Mouse (Mus musculus) cerebellum, adult 2 months (tissue): Measurements from ENCODE around the gene Nelfb.

ENCODE experiments used
- CTCF ChIP-seq: fragments of 200-500 bp; IDR thresholded peaks from 2 replicates; pipeline ENCODE4 v1.5.1; 2011; ENCODE audit warnings: low read depth, mild to moderate bottlenecking, control low read depth, low read length, moderate library complexity, borderline replicate concordance; ENCODE audit not compliant: insufficient read depth
- POLR2A ChIP-seq: fragments of 200-500 bp; IDR thresholded peaks from 2 replicates; pipeline ENCODE4 v1.6.1; 2011; ENCODE audit warnings: low read length, control low read depth, borderline replicate concordance; ENCODE audit not compliant: insufficient read depth

DNA sequence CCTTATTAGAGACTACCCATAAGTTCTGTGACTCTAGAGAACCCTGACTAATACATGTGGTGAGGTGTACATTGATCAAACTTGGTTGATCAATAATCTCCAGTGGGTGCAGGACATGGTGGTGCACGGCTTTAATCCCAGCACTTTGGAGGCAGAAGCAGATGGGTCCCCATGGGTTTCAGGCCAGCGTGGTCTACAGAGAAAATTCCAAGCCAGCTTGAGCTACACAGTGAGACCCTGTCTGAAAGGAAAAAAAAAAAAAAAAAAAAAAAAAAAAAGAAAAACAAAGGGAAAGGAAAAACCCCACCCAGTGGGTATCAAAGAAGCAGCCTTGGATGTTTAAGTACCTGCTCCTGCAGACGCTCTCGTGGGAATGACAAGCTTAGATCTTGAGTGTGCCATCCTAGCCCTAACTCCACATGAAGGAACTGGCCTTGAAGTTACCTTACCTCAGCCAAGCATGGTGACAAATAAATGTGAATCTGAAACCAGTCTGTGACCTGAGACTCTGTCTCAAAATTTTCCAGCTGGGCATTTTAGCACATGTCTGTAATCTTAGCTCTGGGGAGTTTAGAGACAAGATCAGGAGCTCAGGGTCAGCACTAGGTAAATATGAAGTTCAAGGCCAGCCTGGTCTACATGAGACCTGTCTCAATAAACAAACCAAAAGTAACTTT lies 59.9 kb downstream of the Nelfb start:
- TF ChIP-seq CTCF (no peak), POLR2A (no peak)
